Mouse (Mus musculus): ENCODE measurements around the gene Tiam1.

Tiam1 gene

DNA sequence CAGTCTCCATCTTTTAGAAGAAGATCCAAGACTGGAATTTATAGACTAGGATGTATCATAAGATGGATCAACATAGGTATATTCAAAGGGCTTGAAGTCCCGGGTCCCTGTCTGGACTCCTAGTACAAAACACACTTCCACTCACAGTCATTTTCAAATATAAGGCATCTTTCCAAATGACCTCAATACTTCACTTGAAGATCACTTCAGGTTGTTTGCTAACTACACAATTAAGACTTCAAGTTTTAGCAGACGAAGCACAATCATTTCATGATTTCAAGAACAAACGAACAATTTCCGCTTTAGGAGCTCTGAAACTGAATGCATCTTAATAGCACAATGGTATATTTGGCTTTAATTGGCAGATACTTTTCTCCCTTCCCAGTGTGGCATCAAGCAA lies 228.6 kb downstream of the Tiam1 start:
- DNase-seq (ENCODE audit: low read depth, low spot score) = no peak

GRCm38 (mm10) chr16:89912686-89913375 lies 230.7 kb downstream of the Tiam1 start:
- DNase-seq (ENCODE audit: low read depth, low spot score) = no peak

DNA sequence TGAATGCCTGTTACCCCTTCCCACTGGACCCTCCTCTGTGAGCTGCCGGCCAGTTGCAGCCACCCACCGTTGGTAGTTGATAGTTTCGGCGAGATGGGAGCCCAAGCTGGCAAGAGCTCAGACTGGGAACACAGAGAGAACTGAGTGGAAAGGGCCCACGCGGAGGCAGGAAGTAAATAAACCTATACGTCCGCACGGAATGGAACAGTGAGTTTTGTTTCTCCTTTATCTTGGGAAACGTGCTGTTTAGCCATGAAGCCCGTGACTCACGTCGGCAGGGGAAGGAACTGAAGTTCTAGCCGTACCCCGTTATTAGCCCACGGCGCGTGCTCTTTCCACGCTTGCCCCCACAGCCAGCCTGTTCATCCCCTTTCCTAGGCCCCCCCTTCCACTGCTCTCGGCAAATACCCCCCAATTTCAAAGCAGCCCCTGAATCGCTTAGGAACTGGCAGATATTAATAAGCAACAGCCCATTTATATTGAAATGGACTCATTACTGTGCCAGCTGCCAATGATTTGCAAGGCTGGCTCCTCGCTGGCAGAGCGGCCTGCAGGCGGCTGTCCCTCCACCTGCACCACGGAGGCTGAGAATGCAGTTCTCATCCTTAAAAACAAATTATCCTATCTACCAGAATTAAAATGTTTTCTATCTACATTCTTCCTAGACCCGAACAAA lies 234.0 kb downstream of the Tiam1 start:
- no peak for DNase-seq (ENCODE audit: low read depth, low spot score)

- no peak for DNase-seq (ENCODE audit: low read depth, low spot score)
These were observed 235.9 kb downstream of the Tiam1 start for GRCm38 (mm10) chr16:89907651-89908050.

DNA sequence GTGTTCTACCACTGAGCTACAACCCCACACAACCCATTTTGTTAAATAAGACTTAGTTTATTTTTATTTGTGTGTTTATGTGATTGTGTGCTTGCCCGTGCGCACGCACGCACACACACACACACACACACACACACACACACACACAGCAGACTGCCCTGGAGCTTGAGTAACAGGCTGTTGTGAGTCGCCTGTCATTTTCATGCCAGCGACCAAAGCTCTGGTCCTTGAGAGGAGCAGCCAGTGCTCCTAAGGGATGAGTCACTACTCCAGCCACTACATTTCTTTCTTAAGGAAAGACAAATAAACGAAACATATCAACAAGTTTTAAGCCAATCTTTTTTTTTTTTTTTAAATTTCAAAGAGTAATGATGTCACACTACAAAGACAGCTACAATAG lies 236.7 kb downstream of the Tiam1 start:
- DNase-seq (ENCODE audit: low read depth, low spot score) = no peak

DNA sequence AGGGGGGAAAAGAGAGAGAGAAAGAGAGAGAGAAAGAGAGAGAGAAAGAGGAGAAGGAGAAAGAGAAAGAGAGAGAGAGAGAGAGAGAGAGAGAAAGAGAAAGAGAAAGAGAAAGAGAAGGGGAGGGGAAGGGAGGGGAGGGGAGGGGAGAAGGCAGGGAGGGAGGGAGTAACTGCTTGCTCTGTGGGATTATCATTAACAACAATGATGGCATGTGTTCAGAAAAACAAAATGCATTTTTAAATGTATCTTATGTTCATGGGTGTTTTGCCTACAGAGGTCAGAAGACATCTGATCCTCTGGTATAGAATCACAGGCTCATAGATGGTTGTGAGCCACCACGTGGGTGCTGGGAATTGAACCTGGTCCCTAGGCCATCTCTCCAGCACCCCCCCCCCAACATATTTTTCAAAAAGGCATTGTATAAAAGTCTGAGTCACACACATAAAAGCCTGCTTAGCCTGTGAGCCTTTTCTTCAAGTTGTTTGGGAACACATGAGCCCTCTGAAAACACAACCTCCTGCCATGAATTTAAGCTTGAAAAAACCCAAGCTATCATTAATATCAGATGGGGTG lies 237.8 kb downstream of the Tiam1 start:
- peak; percentile 47 for DNase-seq (ENCODE audit: low read depth, low spot score)

- DNase-seq (ENCODE audit: low read depth, low spot score) = no peak
These were observed 239.4 kb downstream of the Tiam1 start for GRCm38 (mm10) chr16:89904121-89904520.

DNA sequence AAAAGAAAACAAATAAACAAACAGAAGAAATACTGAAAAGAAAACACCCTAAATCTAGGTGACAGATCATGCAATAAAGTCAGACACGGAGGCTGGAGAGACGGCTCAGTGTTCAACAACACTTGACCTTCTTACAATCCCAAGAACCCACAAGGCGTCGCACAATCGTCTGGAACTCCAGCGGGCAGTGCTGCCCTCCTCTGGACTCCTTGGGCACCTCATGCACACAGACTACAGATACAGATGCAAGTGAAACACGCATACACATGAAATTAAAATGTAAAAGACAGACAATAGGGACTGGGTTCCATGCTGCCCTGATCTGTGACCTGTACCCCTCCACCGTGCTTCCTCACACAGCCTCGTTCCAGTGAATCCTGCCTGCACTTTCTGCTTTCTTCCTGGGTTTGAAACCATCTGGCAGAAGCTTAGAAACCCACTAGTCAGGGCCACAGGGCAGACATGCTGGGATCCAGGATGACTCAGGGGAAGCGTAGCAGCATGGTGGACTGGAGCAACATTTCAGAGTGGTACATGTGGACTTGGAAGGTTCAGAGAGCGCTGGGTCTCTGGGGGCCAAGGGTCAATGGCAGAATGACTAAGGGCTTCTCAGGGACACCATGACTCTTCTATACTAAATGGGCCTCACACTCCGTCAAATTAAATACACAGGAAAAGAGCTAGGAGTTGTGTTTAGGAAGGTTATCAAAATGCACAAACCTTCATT lies 240.8 kb downstream of the Tiam1 start:
- DNase-seq (ENCODE audit: low read depth, low spot score) = no peak

GRCm38 (mm10) chr16:89900681-89901080 lies 242.9 kb downstream of the Tiam1 start:
- DNase-seq (ENCODE audit: low read depth, low spot score) = peak; percentile 67

DNA sequence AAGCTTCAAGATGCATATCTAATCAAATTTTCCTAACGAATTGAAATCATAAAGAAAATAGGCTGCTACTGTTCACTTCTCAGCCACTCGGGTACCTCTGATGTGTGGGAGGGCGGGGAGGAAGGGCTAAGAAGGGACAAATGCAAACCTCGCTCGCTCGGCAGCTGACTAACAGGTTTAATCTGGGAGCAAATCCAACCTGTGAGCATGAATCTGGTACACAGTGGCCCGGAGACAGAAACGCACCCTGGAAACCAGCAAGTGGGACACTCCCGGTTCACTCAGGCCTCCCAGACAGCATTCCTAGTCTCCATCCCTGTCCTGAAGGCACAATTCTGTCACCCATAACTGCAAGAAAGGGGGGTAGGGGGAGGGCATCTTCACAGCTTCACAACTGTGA lies 244.4 kb downstream of the Tiam1 start:
- DNase-seq (ENCODE audit: low read depth, low spot score) = no peak

DNA sequence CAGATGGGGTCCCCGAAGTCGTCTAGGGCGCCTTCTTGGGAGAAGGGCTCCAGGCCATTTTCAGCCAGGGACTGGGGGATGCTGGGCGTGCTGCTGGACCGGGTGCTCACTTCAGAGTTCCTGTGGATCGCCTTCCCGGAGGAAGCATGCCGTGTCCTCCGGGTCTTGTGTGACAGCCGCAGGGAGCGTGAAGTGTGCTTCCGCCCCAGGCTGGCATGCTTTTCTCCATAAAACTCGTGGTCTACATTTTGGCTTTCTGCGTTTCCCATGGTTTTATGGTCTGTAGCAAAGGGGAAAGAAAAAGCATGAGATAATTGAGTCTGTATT lies 245.3 kb downstream of the Tiam1 start:
- no peak for DNase-seq (ENCODE audit: low read depth, low spot score)

DNA sequence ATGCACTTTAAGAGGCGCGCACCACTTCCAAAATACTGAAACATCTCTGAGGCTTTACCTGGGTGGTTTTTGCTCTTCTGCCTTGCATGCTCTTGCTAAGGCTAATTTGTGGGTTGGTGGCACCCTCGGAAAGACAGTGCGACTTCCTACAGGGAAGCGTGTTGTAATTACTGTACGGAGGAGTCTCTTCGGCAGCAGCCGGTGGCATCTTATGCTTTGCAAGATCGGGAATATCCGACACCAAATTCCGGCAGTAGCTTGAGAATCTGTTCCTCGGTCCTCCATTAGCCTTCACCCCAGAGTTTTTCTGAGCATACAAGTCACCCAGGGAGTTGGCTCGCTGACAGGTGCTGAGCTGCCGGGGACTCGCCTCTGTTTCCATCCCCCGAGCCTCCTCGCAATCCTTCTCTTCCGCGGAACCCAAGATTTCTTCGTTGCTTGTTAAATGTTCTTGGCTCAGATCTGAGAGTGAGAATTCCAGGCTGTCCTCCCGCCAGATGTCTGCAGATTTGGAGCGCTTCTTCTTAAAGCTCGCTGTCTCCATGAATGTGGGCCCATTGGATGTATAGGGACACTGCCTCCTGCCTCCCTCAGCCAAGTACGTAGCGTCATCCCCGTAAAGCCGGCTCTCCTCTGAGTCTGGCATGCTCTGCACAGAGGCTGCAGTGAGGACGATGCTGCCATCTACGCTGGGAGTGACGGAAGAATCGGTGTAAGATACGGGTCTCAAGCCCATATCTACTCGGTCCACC lies 245.8 kb downstream of the Tiam1 start:
- no peak for DNase-seq (ENCODE audit: low read depth, low spot score)

DNA sequence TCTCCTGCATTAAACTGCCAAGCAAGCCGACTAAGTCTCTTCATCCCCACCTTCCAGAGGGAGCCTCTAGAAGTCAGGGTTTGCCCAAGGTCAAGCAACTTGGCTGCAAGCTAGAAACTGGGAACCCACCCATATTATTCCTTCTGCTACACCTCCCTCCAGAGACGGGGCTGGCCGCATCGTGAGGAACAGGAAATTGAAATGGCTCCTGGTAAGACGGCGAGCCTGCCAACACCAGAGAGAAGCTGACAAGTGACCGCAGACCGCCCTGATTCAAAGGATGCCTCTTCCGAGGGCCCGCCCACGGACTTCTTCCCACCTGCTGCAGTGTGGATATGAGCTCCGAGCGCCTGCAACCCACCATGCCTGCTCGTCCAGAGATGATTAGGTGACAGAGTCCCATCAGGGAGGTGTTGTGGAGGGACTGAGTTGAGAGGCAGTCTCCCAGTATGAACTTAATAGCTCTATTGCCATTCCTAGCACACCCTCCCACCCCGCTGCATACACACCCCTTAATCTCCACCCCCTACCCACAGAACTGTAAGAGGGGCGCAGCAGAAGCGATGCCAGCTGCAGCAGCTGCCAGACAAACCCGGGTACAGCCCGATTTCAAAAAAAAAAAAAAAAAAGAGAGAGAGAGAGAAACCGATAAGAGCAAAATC lies 246.6 kb downstream of the Tiam1 start:
- no peak for DNase-seq (ENCODE audit: low read depth, low spot score)

DNA sequence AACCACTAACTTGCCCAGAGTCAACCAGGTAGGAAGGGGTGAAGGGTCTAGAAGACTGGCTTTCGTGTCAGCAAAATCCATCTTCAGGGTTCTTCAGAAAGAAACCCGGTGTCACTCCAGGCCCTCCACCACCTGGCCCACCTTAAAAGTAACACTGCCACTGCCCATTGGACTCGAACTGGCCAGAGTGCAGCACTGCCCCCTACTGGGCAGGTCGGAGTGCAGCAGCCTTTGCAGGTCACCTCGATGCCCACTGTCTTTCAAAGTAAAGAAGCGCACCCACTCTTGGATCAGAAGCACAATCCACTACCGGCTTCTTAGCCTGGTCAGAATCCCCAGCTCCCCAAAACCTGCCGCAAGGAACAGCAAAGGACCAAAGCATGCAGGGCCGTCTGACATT lies 247.2 kb downstream of the Tiam1 start:
- no peak for DNase-seq (ENCODE audit: low read depth, low spot score)

- no peak for DNase-seq (ENCODE audit: low read depth, low spot score)
These were observed 248.3 kb downstream of the Tiam1 start for GRCm38 (mm10) chr16:89895283-89895682.

DNA sequence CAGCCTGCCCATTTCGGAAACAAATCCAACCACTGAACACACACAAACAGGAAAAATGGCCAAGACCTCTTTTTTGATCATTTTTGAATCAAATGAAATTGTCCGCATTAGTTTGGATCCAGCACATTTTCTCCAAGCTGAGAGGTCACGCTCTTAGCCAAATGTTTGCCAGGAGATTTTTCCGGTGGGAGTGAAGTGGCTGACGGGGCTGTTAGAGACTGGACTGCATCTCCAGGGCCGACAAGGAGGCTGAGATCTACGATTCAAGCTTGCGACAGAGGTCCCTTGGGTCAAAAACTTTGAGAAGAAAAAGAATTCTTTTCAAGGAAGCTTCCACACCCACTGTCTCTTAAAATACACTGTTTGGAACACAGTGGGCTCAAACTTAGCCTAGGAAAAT lies 248.8 kb downstream of the Tiam1 start:
- DNase-seq (ENCODE audit: low read depth, low spot score) = no peak

DNA sequence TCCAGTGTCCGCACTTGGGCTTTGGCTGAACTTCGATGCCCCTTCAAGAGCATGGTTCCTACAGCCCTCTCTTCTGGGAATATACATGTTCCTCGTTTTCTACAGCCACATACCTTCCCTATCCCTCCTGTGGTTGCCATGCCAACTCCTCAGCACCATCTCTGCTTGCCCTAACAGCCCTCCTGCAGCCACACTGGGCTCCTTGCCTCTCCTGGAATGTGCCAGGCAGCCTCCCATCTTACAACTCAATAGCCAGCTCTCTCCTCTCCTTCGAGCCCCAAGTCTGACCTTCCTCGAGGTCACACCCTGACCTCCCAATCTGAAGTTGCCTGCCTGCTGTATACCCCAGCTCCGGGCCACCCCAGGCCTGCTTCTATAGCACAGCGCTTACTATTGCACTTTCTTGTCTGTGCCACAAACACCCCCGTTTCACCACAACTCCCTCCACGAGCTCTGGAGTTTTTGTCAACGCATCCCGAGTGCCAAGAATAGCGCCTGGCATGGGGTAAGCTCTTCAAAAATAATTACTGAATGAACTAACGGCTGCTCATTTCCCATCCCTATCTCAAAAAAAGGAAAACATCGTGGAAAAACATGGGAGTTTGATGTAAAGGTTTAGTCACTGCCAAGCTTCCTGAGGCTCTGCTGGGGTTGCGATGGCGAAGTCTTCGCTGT lies 252.9 kb downstream of the Tiam1 start:
- no peak for DNase-seq (ENCODE audit: low read depth, low spot score)

DNA sequence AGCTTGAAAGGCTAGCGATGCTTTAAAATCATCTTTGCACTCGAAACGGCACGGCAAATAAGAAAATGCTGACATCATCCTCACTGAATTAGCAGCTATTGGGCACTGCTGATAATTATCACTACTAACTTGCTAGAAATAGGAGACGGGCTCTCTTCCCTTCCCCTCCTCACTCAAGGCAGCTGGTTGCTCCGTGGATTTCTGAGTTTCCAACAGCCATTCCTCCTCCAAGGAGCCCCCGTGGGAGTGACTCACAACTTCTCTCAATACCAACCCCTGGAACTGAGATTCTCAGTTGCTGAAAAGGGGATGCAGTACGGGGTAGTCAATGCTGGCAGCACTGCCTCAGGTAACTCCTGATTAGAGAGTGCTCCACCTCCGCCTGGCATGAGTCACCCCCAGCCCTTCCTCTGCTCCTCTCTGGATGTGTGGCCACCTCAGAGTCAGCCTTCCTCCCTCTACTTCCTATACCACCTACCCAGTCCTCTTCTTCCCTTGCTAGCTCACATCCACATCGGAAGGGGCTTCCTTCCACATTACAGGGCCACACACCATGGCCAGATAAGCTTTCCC lies 253.6 kb downstream of the Tiam1 start:
- DNase-seq (ENCODE audit: low read depth, low spot score) = no peak

- no peak for DNase-seq (ENCODE audit: low read depth, low spot score)
These were observed 257.0 kb downstream of the Tiam1 start for GRCm38 (mm10) chr16:89886561-89886960.

DNA sequence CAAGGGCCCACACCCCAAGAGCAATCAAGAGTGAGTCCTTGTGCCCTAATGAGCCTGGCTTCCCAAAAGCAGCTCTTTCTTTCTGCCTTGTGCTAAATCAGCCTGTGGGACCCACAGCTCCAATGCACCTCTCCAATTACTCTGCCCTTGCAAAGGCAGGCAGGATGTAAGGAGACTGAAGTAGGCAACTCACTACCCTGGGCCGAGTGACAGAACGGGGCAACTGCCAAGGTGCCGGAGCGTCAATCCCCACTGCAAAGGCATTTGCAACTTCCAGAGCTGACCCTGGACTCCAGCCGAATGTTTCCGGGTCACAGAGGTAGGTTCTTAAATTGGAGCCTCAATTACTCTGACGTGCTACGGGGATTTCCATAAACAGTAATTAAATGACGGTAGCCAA lies 257.9 kb downstream of the Tiam1 start:
- no peak for DNase-seq (ENCODE audit: low read depth, low spot score)
